18 mouse cellular contexts compared by ENCODE assay signal in genomic region chr11:52701682-52702081, GRCm38 (mm10).
"Had no signal": no experiment of that assay in that cellular context is flagged by ENCODE, and none has a peak within 500 bp of the region (broad histone marks: within the 10 kb centered on the region; RNA-seq: fewer than 3 reads in every experiment).

No protein-coding gene starts in this region.

- H3K27ac ChIP-seq: liver, embryonic 15.5 days; lung, embryonic 15.5 days; macrophage; midbrain, embryonic 13.5 days; midbrain, embryonic 15.5 days; stomach, embryonic 15.5 days; stomach, postnatal 0 days had no signal

- H3K4me2 ChIP-seq: liver, embryonic 15.5 days; lung, embryonic 15.5 days; midbrain, embryonic 11.5 days; midbrain, embryonic 13.5 days; midbrain, embryonic 15.5 days; stomach, embryonic 15.5 days had no signal

- H3K4me3 ChIP-seq: liver, embryonic 15.5 days; lung, embryonic 15.5 days; megakaryocyte, embryonic 14.5 days; midbrain, embryonic 13.5 days; midbrain, embryonic 15.5 days; stomach, embryonic 15.5 days had no signal

- H3K9ac ChIP-seq: liver, embryonic 15.5 days; liver, postnatal 0 days; lung, embryonic 15.5 days; midbrain, embryonic 13.5 days; midbrain, embryonic 15.5 days; stomach, embryonic 15.5 days had no signal

- H3K27me3 ChIP-seq: liver, embryonic 15.5 days; lung, embryonic 15.5 days; midbrain, embryonic 13.5 days; midbrain, embryonic 15.5 days; stomach, embryonic 15.5 days had no signal

- ATAC-seq: liver, postnatal 0 days; lung, postnatal 0 days; midbrain, embryonic 13.5 days; midbrain, embryonic 15.5 days had no signal

- H3K4me1 ChIP-seq: liver, embryonic 15.5 days; lung, embryonic 15.5 days; megakaryocyte, embryonic 14.5 days; midbrain, embryonic 13.5 days; midbrain, embryonic 15.5 days; stomach, embryonic 15.5 days had no signal

- H3K9me3 ChIP-seq: liver, embryonic 15.5 days; lung, embryonic 15.5 days; megakaryocyte, embryonic 14.5 days; midbrain, embryonic 13.5 days; midbrain, embryonic 15.5 days; stomach, embryonic 15.5 days had no signal

- H3K36me3 ChIP-seq: liver, embryonic 15.5 days; lung, embryonic 15.5 days; midbrain, embryonic 13.5 days; midbrain, embryonic 15.5 days; stomach, embryonic 15.5 days had no signal

- DNase-seq: liver, postnatal 0 days; lung, adult 2 months; lung, postnatal 14 days; lung, postnatal 36 days; right cerebral cortex, postnatal 14 days; thymus, adult 2 months; thymus, postnatal 25 days; thymus, postnatal 4 days had no signal
